Mouse (Mus musculus) kidney, adult 2 months (tissue): Measurements from ENCODE around the gene Adamts14. TPM values are rescaled to one million over a fixed set of nuclear protein-coding genes. Genes with fewer than 3 reads are reported as not detected.

Experiments used
- DNase-seq: peaks from one replicate; pipeline ENCODE4 v3.0.0; 2021
- H3K27ac ChIP-seq: fragments of 200-500 bp; 2 replicates; pipeline ENCODE4 v1.5.1; 2012; ENCODE audit warnings: low read depth, low read length, control low read depth, inconsistent platforms; ENCODE audit not compliant: insufficient read depth
- H3K27me3 ChIP-seq: fragments of 200-500 bp; replicated peaks from 2 replicates; pipeline ENCODE4 v1.6.1; 2012; ENCODE audit warnings: mild to moderate bottlenecking, moderate library complexity, low read length, inconsistent platforms; ENCODE audit not compliant: control insufficient read depth, insufficient read depth
- H3K36me3 ChIP-seq: fragments of 200-500 bp; 2 replicates; pipeline ENCODE4 v1.6.1; 2012; ENCODE audit warnings: mild to moderate bottlenecking, moderate library complexity, low read length, inconsistent platforms; ENCODE audit not compliant: control insufficient read depth, insufficient read depth
- H3K4me1 ChIP-seq: fragments of 200-500 bp; 2 replicates; pipeline ENCODE4 v1.6.1; 2011; ENCODE audit warnings: low read length; ENCODE audit not compliant: control insufficient read depth, insufficient read depth
- H3K4me3 ChIP-seq: fragments of 200-500 bp; 2 replicates; pipeline ENCODE4 v1.5.1; 2011; ENCODE audit warnings: mild to moderate bottlenecking, low read depth, low read length, control low read depth; ENCODE audit not compliant: insufficient read depth
- CTCF ChIP-seq: fragments of 200-500 bp; conservative IDR thresholded peaks from 2 replicates; pipeline ENCODE4 v1.5.1; 2011; ENCODE audit warnings: low read depth, mild to moderate bottlenecking, control low read depth, low read length, moderate library complexity, mixed read lengths; ENCODE audit not compliant: insufficient read depth, insufficient read length
- POLR2A ChIP-seq: fragments of 200-500 bp; IDR thresholded peaks from one replicate; pipeline ENCODE4 v1.6.1; 2011; ENCODE audit warnings: low read depth, low read length, control low read depth
- WGBS: fragments of 180-500 bp; shearing (Covaris S2); methylation state at CpG from one replicate; pipeline ENCODE4 v1.1.7; 2018; 5-methylcytosine and 5-hydroxymethylcytosine counted together
- polyA plus RNA-seq: library from polyadenylated mRNA; depleted of rRNA; stranded (reverse); fragments of >200 nt; gene quantifications from 2 replicates; pipeline ENCODE4 v1.2.3, GENCODE M21; 2012

Gene Adamts14
- polyA plus RNA-seq, 1 experiment = 1.3 TPM

GRCm38 (mm10) chr10:61232858-61233567 lies 40.2 kb downstream of the Adamts14 start:
- TF ChIP-seq CTCF = no peak
- TF ChIP-seq POLR2A = no peak
- H3K4me3 ChIP-seq = no peak overlapping the region
- DNase-seq = no peak
- no peaks in the 10 kb centered on the region for H3K4me1 ChIP-seq
- H3K36me3 ChIP-seq = no peaks in the 10 kb centered on the region
- WGBS = 68% methylated on average over 7 of the region's 7 CpGs
- no peaks in the 10 kb centered on the region for H3K27me3 ChIP-seq
- H3K27ac ChIP-seq = no peak overlapping the region

GRCm38 (mm10) chr10:61231756-61232155 lies 41.5 kb downstream of the Adamts14 start:
- WGBS = 78% methylated on average over 3 of the region's 3 CpGs
- Histone ChIP-seq H3K27me3 (no peaks in the 10 kb centered on the region), H3K36me3 (no peaks in the 10 kb centered on the region), H3K4me3 (no peak overlapping the region), H3K27ac (no peak overlapping the region), H3K4me1 (no peaks in the 10 kb centered on the region)
- DNase-seq = no peak
- TF ChIP-seq CTCF = no peak

- WGBS = 48% methylated on average over 4 of the region's 4 CpGs
- no peak for DNase-seq
- Histone ChIP-seq H3K36me3 (no peaks in the 10 kb centered on the region), H3K4me3 (no peak overlapping the region), H3K27ac (no peak overlapping the region), H3K4me1 (no peaks in the 10 kb centered on the region), H3K27me3 (no peaks in the 10 kb centered on the region)
- TF ChIP-seq CTCF (no peak), POLR2A (no peak)
Measured at GRCm38 (mm10) chr10:61226784-61227396, 46.3 kb downstream of the Adamts14 start.

DNA sequence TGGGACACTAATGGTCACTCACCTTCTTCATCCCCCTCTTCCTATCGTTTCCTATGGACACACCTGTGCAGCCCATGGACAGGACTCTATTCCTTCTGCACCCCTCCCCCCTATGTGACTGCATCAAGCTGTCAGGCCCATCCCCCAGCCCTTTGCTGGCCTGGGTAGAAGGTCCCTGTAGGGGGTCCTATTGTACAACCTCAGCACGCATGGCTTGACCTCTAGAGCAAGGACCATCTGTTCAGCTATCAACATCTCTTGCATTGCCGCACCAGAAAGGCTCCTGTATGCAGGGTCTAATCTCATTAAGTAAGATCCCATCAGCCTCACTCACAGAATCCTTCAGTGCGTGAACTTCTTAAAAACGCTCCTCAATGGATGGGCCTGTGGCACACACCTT lies 47.5 kb downstream of the Adamts14 start:
- no peak for DNase-seq
- Histone ChIP-seq H3K27me3 (no peaks in the 10 kb centered on the region), H3K27ac (no peak overlapping the region), H3K4me1 (no peaks in the 10 kb centered on the region), H3K36me3 (no peaks in the 10 kb centered on the region), H3K4me3 (no peak overlapping the region)
- 84% methylated on average over 5 of the region's 5 CpGs for WGBS
- no peak for TF ChIP-seq CTCF
- TF ChIP-seq POLR2A = no peak

GRCm38 (mm10) chr10:61219318-61219717 lies 53.9 kb downstream of the Adamts14 start:
- Histone ChIP-seq H3K27me3 (no peaks in the 10 kb centered on the region), H3K4me1 (no peaks in the 10 kb centered on the region), H3K4me3 (no peak overlapping the region), H3K27ac (no peak overlapping the region), H3K36me3 (no peaks in the 10 kb centered on the region)
- TF ChIP-seq CTCF (no peak), POLR2A (no peak)
- WGBS = over 99% methylated on average over 4 of the region's 4 CpGs
- no peak for DNase-seq

DNA sequence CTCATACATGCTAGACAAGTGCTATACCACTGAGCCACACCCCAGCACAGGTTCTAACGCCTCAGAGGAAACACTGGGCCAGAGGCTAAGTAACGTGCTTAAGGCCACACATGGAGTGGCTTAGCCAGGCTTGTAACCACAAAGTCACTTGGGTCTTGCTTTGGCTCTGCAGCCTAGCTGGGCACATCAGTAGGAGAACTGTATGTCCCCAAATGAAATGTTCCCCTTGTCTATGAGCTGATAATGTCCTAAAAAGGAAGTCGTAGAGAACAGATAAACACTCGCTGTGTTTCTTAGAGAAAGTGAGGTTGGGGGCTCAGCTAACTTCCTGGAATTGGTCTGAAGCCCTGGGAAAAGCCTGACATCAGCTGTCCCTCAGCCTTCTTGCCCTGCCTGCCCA lies 57.1 kb downstream of the Adamts14 start:
- no peak overlapping the region for H3K4me3 ChIP-seq
- WGBS = 75% methylated on average over 4 of the region's 4 CpGs
- no peaks in the 10 kb centered on the region for H3K4me1 ChIP-seq
- TF ChIP-seq CTCF = no peak
- TF ChIP-seq POLR2A = no peak
- no peaks in the 10 kb centered on the region for H3K36me3 ChIP-seq
- H3K27ac ChIP-seq = no peak overlapping the region
- no peak for DNase-seq
- no peaks in the 10 kb centered on the region for H3K27me3 ChIP-seq

GRCm38 (mm10) chr10:61215658-61216057 lies 57.6 kb downstream of the Adamts14 start:
- no peak for TF ChIP-seq POLR2A
- peak; percentile 30 for TF ChIP-seq CTCF
- DNase-seq = no peak
- no peaks in the 10 kb centered on the region for H3K4me1 ChIP-seq
- H3K4me3 ChIP-seq = no peak overlapping the region
- H3K27me3 ChIP-seq = no peaks in the 10 kb centered on the region
- H3K36me3 ChIP-seq = no peaks in the 10 kb centered on the region
- no peak overlapping the region for H3K27ac ChIP-seq
- whole genome bisulfite sequencing = 98% methylated on average over 6 of the region's 6 CpGs
